Mouse (Mus musculus) stomach, postnatal 0 days (tissue): ENCODE measurements at regions not wholly inside any gene's neighbourhood (a gene's known extent, or its start where the extent isn't known, plus 50 kb on each side); places are given as distances from the start of the nearest gene placed in this dataset.
"Not testable (repeated sequence)": the region's sequence is repeated elsewhere in the genome, so short reads cannot be mapped to it uniquely, and the experiment has no call there.

ENCODE experiments used
- ATAC-seq: fragments of 200-750 bp; cut with Nextera tagmentation; 2 replicates; pipeline ENCODE4 v1.8.0; 2017; ENCODE audit not compliant: low FRiP score, low TSS enrichment
- DNase-seq: peaks from one replicate; pipeline ENCODE4 v3.0.0-alpha.2; 2016; ENCODE audit warnings: low spot score
- H3K27ac ChIP-seq: fragments of 300-500 bp; sonication (generic); replicated peaks from 2 replicates; pipeline ENCODE4 v1.5.1; 2014; ENCODE audit warnings: mild to moderate bottlenecking, control low read depth
- H3K27me3 ChIP-seq: fragments of 300-500 bp; sonication (generic); 2 replicates; pipeline ENCODE4 v1.6.1; 2014; ENCODE audit warnings: low read length; ENCODE audit not compliant: control insufficient read depth, insufficient read depth
- H3K36me3 ChIP-seq: fragments of 300-500 bp; sonication (generic); 2 replicates; pipeline ENCODE4 v1.6.1; 2014; ENCODE audit warnings: low read length, mixed read lengths; ENCODE audit not compliant: control insufficient read depth, insufficient read depth
- H3K4me1 ChIP-seq: fragments of 300-500 bp; sonication (generic); replicated peaks from 2 replicates; pipeline ENCODE4 v1.6.1; 2014; ENCODE audit warnings: antibody characterized with exemption; ENCODE audit not compliant: control insufficient read depth, insufficient read depth
- H3K4me2 ChIP-seq: fragments of 300-500 bp; sonication (generic); replicated peaks from 2 replicates; pipeline ENCODE4 v1.6.1; 2014; ENCODE audit warnings: low read depth, mild to moderate bottlenecking, control low read depth, moderate library complexity
- H3K4me3 ChIP-seq: fragments of 300-500 bp; sonication (generic); 2 replicates; pipeline ENCODE4 v1.5.1; 2014; ENCODE audit warnings: low read depth, low read length, control low read depth
- H3K9ac ChIP-seq: fragments of 300-500 bp; sonication (generic); 2 replicates; pipeline ENCODE4 v1.6.1; 2014; ENCODE audit warnings: mild to moderate bottlenecking, low read length, control low read depth, mixed read lengths
- H3K9me3 ChIP-seq: fragments of 300-500 bp; sonication (generic); 2 replicates; pipeline ENCODE4 v1.6.1; 2016; ENCODE audit warnings: low read length; ENCODE audit not compliant: control insufficient read depth
- CTCF ChIP-seq: IDR thresholded peaks from 2 replicates; pipeline ENCODE4 v1.5.1; 2016; ENCODE audit warnings: antibody characterized with exemption, low read depth, mild to moderate bottlenecking, moderate library complexity
- EP300 ChIP-seq: optimal IDR thresholded peaks from 2 replicates; pipeline ENCODE3; 2016; ENCODE audit warnings: antibody characterized with exemption
- WGBS: fragments of 180-500 bp; shearing (Covaris S2); extraction: QIAGEN DNeasy Blood & Tissue Kit; methylation state at CpG from one replicate; pipeline ENCODE4 v1.1.7; 2014; 5-methylcytosine and 5-hydroxymethylcytosine counted together

GRCm38 (mm10) chr3:82250796-82251261 is 105.2 kb upstream of the Gucy1a1 start:
- TF ChIP-seq CTCF: no peak
- no peak for TF ChIP-seq EP300
- Histone ChIP-seq H3K27me3 (no peaks in the 10 kb centered on the region), H3K4me2 (no peak overlapping the region), H3K36me3 (no peaks in the 10 kb centered on the region), H3K9me3 (no peaks in the 10 kb centered on the region), H3K4me3 (no peak overlapping the region), H3K4me1 (no peaks in the 10 kb centered on the region), H3K9ac (no peak overlapping the region), H3K27ac (no peak overlapping the region)
- DNase-seq (no peak), ATAC-seq (peak; percentile 45; the same call in 1 of the 2 replicates)
- 32% methylated on average over 3 of the region's 3 CpGs for WGBS

- DNase-seq: no peak
- H3K36me3 ChIP-seq: no peaks in the 10 kb centered on the region
- H3K9ac ChIP-seq: no peak overlapping the region
- H3K4me3 ChIP-seq: no peak overlapping the region
- H3K4me2 ChIP-seq: no peak overlapping the region
- H3K4me1 ChIP-seq: no peaks in the 10 kb centered on the region
- no peak for ATAC-seq
- no peak overlapping the region for H3K27ac ChIP-seq
- H3K9me3 ChIP-seq: no peaks in the 10 kb centered on the region
- WGBS: 34% methylated on average over 6 of the region's 6 CpGs
- H3K27me3 ChIP-seq: no peaks in the 10 kb centered on the region
- TF ChIP-seq CTCF (no peak), EP300 (no peak)
Measured at GRCm38 (mm10) chr3:82249968-82250795, 104.6 kb upstream of the Gucy1a1 start.

GRCm38 (mm10) chr3:82236377-82237057 is 90.9 kb upstream of the Gucy1a1 start:
- H3K4me1 ChIP-seq: no peaks in the 10 kb centered on the region
- H3K27me3 ChIP-seq: no peaks in the 10 kb centered on the region
- WGBS: 66% methylated on average over 2 of the region's 2 CpGs
- TF ChIP-seq CTCF (no peak), EP300 (no peak)
- H3K4me2 ChIP-seq: no peak overlapping the region
- ATAC-seq (no peak), DNase-seq (no peak)
- H3K9me3 ChIP-seq: no peaks in the 10 kb centered on the region
- no peaks in the 10 kb centered on the region for H3K36me3 ChIP-seq
- no peak overlapping the region for H3K4me3 ChIP-seq
- H3K27ac ChIP-seq: no peak overlapping the region
- H3K9ac ChIP-seq: no peak overlapping the region

- no peak for TF ChIP-seq EP300
- no peak for TF ChIP-seq CTCF
- no peak overlapping the region for H3K27ac ChIP-seq
- no peak for ATAC-seq
- H3K9ac ChIP-seq: no peak overlapping the region
- H3K4me1 ChIP-seq: no peaks in the 10 kb centered on the region
- no peak overlapping the region for H3K4me3 ChIP-seq
- no peaks in the 10 kb centered on the region for H3K9me3 ChIP-seq
- no peaks in the 10 kb centered on the region for H3K27me3 ChIP-seq
- DNase-seq: no peak
- no peak overlapping the region for H3K4me2 ChIP-seq
- H3K36me3 ChIP-seq: no peaks in the 10 kb centered on the region
Measured at GRCm38 (mm10) chr3:82234306-82234705, 88.7 kb upstream of the Gucy1a1 start.

- no peak for DNase-seq
Measured at GRCm38 (mm10) chr3:82223379-82223778, 77.8 kb upstream of the Gucy1a1 start.

GRCm38 (mm10) chr3:82221924-82222323 is 76.3 kb upstream of the Gucy1a1 start:
- H3K4me2 ChIP-seq: no peak overlapping the region
- no peak overlapping the region for H3K9ac ChIP-seq
- H3K4me3 ChIP-seq: no peak overlapping the region
- H3K36me3 ChIP-seq: no peaks in the 10 kb centered on the region
- no peak overlapping the region for H3K27ac ChIP-seq
- no peaks in the 10 kb centered on the region for H3K27me3 ChIP-seq
- DNase-seq: no peak
- H3K4me1 ChIP-seq: no peaks in the 10 kb centered on the region
- no peak for ATAC-seq
- 34% methylated on average over 1 of the region's 1 CpGs for WGBS
- no peaks in the 10 kb centered on the region for H3K9me3 ChIP-seq
- TF ChIP-seq CTCF (no peak), EP300 (no peak)

More at GRCm38 (mm10) chr3:82223379-82223778, 77.8 kb upstream of the Gucy1a1 start:
- no peaks in the 10 kb centered on the region for H3K36me3 ChIP-seq
- H3K27me3 ChIP-seq: no peaks in the 10 kb centered on the region
- ATAC-seq: no peak
- no peak overlapping the region for H3K4me2 ChIP-seq
- no peak overlapping the region for H3K27ac ChIP-seq
- TF ChIP-seq CTCF: no peak
- TF ChIP-seq EP300: no peak
- H3K9ac ChIP-seq: no peak overlapping the region
- no peaks in the 10 kb centered on the region for H3K4me1 ChIP-seq
- H3K4me3 ChIP-seq: no peak overlapping the region
- no peaks in the 10 kb centered on the region for H3K9me3 ChIP-seq
- 71% methylated on average over 1 of the region's 1 CpGs for WGBS

GRCm38 (mm10) chr3:82219192-82219885 is 73.8 kb upstream of the Gucy1a1 start:
- not testable (repeated sequence) for H3K27me3 ChIP-seq, H3K9ac ChIP-seq, H3K36me3 ChIP-seq, H3K4me1 ChIP-seq, H3K4me3 ChIP-seq, H3K27ac ChIP-seq, H3K4me2 ChIP-seq, ATAC-seq, DNase-seq, H3K9me3 ChIP-seq
- WGBS: 27% methylated on average over 1 of the region's 1 CpGs
